Mouse (Mus musculus) heart, embryonic 11.5 days (tissue): Measurements from ENCODE around the gene Wdr82. TPM values are rescaled to one million over a fixed set of nuclear protein-coding genes. Genes with fewer than 3 reads are reported as not detected.

ENCODE experiments used
- ATAC-seq: fragments of 200-750 bp; cut with Nextera tagmentation; replicated peaks from 2 replicates; pipeline ENCODE4 v1.8.0; 2017; ENCODE audit warnings: moderate library complexity; ENCODE audit not compliant: insufficient number of reproducible peaks, low FRiP score, low TSS enrichment
- H3K27ac ChIP-seq: fragments of 300-500 bp; sonication (generic); 2 replicates; pipeline ENCODE4 v1.5.1; 2014; ENCODE audit warnings: mild to moderate bottlenecking, low read depth, low read length
- H3K27me3 ChIP-seq: fragments of 300-500 bp; sonication (generic); 2 replicates; pipeline ENCODE4 v1.6.1; 2014; ENCODE audit warnings: mild to moderate bottlenecking, low read length, mixed read lengths; ENCODE audit not compliant: control insufficient read depth, insufficient read depth
- H3K36me3 ChIP-seq: fragments of 300-500 bp; sonication (generic); 2 replicates; pipeline ENCODE4 v1.6.1; 2014; ENCODE audit warnings: mild to moderate bottlenecking, low read length, moderate library complexity, mixed read lengths; ENCODE audit not compliant: control insufficient read depth, insufficient read depth
- H3K4me1 ChIP-seq: fragments of 300-500 bp; sonication (generic); 2 replicates; pipeline ENCODE4 v1.6.1; 2014; ENCODE audit warnings: low read length; ENCODE audit not compliant: control insufficient read depth, insufficient read depth
- H3K4me2 ChIP-seq: fragments of 300-500 bp; sonication (generic); 2 replicates; pipeline ENCODE4 v1.6.1; 2014; ENCODE audit warnings: mild to moderate bottlenecking, moderate library complexity
- H3K4me3 ChIP-seq: fragments of 300-500 bp; sonication (generic); 2 replicates; pipeline ENCODE4 v1.5.1; 2014; ENCODE audit warnings: low read depth, low read length
- H3K9ac ChIP-seq: fragments of 300-500 bp; sonication (generic); 2 replicates; pipeline ENCODE4 v1.6.1; 2014; ENCODE audit warnings: mild to moderate bottlenecking, low read depth, low read length, moderate library complexity
- H3K9me3 ChIP-seq: fragments of 300-500 bp; sonication (generic); replicated peaks from 2 replicates; pipeline ENCODE4 v1.6.1; 2016; ENCODE audit warnings: low read length; ENCODE audit not compliant: control insufficient read depth
- WGBS: fragments of 180-500 bp; shearing (Covaris S2); extraction: QIAGEN DNeasy Blood & Tissue Kit; methylation state at CpG from one replicate; pipeline ENCODE4 v1.1.7; 2014; ENCODE audit not compliant: insufficient replicate concordance; 5-methylcytosine and 5-hydroxymethylcytosine counted together
- polyA plus RNA-seq: library from polyadenylated mRNA; unstranded; fragments of >200 nt; fragmentation: Nextera tagmentation; extraction: Ambion mirVana; gene quantifications from 2 replicates; pipeline ENCODE4 v1.2.1, GENCODE M21; 2014

Gene Wdr82
- polyA plus RNA-seq, 1 experiment from 2014 or later, result 24.4 TPM

GRCm38 (mm10) chr9:106145582-106145981 lies 25.1 kb upstream of the Wdr82 start:
- H3K27ac ChIP-seq, result no peak overlapping the region
- WGBS, result 77% methylated on average over 2 of the region's 2 CpGs
- H3K4me2 ChIP-seq, result no peak overlapping the region
- H3K27me3 ChIP-seq, result peaks cover 42% of the 10 kb centered on the region
- H3K36me3 ChIP-seq, result no peaks in the 10 kb centered on the region
- no peak for ATAC-seq
- H3K9ac ChIP-seq, result no peak overlapping the region
- H3K9me3 ChIP-seq, result no peaks in the 10 kb centered on the region
- H3K4me3 ChIP-seq, result no peak overlapping the region
- H3K4me1 ChIP-seq, result peaks cover 6% of the 10 kb centered on the region

- no peaks in the 10 kb centered on the region for H3K9me3 ChIP-seq
- H3K9ac ChIP-seq, result no peak overlapping the region
- H3K4me2 ChIP-seq, result no peak overlapping the region
- H3K27me3 ChIP-seq, result peaks cover 51% of the 10 kb centered on the region
- H3K36me3 ChIP-seq, result no peaks in the 10 kb centered on the region
- WGBS, result 25% methylated on average over 5 of the region's 5 CpGs
- ATAC-seq, result no peak
- H3K27ac ChIP-seq, result no peak overlapping the region
- peaks cover 6% of the 10 kb centered on the region for H3K4me1 ChIP-seq
- H3K4me3 ChIP-seq, result no peak overlapping the region
These were observed 23.4 kb upstream of the Wdr82 start for GRCm38 (mm10) chr9:106147281-106147680.

DNA sequence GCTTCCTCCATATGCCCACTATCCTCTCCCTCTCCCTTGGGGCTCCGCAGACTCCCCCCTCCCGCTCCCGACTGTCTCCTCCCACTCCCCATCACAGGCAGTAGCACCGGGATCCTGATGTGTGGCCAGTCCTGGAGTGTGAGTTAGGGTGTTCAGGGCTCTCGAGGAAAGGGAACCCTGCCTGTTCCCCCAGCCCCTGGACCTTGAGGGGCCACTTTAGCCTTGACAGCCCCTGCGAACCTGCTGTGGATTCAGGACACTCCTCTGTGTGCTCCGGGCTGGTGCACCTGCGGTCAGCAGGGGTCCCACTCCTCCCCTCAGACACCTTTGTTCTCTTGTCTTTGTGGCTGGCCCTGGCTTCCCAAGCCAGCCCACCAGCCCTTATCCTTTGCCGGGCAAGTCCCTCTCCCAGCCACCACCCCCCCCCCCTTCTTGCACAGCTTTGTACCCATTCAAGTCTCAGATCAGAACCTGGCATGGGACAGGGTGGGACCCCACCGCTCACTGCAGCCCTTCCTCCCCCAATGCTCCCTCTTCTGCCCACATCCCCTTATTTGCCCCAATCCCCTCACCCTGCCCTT lies 22.8 kb upstream of the Wdr82 start:
- Histone ChIP-seq H3K36me3 (no peaks in the 10 kb centered on the region), H3K27ac (no peak overlapping the region), H3K9me3 (no peaks in the 10 kb centered on the region), H3K4me3 (peak overlapping the region; percentile 34), H3K4me2 (peak overlapping the region; percentile 54), H3K9ac (no peak overlapping the region), H3K27me3 (peaks cover 54% of the 10 kb centered on the region), H3K4me1 (peaks cover 6% of the 10 kb centered on the region)
- no peak; the same call in 1 of the 2 replicates for ATAC-seq
- WGBS, result 10% methylated on average over 10 of the region's 10 CpGs

DNA sequence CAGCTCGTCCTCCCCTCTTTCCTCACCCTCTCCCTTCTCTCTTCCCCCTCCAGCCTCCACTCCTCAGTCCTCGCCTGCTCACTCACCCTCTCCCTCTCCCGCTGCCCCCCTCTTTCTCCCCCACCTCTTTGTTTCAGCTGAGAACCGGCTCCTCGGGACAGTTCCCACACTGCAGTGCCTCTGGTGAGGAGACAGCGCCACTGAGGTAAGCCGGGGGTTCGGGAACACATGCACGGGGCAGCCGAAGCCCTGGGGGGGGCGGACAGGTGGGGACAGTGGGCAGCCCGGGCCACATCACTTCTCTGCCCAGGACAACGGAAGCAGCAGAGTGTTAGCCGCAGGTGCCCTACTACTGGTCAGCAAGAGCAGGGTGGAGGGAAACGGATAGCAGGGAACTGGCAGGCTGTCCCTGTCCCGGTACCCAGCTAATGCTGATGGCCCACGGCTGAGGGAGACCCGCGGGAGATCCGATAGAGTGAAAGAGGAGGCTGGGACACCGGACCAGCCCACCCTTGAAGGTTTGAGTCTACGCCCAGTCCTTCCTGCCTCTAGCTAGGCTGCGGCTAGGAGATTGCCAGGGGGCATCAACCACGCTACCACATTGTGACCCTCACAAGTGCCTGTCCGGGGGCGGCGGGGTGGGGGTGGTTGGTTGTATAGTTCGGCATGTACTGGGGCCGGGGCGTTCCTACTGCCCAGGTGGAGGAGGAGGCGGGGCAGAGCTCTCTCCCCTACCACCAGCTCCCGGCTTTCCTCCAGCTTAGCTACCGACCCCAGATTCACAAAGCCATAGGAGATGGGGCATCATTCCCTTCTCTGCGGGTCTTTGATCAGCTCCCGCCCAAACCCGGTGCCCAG lies 22.0 kb upstream of the Wdr82 start:
- H3K4me3 ChIP-seq, result peak overlapping the region; percentile 34
- peaks cover 54% of the 10 kb centered on the region for H3K27me3 ChIP-seq
- H3K9me3 ChIP-seq, result no peaks in the 10 kb centered on the region
- H3K4me2 ChIP-seq, result peak overlapping the region; percentile 54
- WGBS, result 2% methylated on average over 36 of the region's 36 CpGs
- H3K36me3 ChIP-seq, result no peaks in the 10 kb centered on the region
- H3K9ac ChIP-seq, result peak overlapping the region; percentile 23; the same call in 1 of the 2 replicates
- H3K27ac ChIP-seq, result no peak overlapping the region
- peaks cover 6% of the 10 kb centered on the region for H3K4me1 ChIP-seq
- ATAC-seq, result 0 out of 2 replicates have a peak, but pooled peaks have one; percentile 24

- Histone ChIP-seq H3K27ac (no peak overlapping the region), H3K4me1 (peaks cover 6% of the 10 kb centered on the region), H3K9ac (no peak overlapping the region), H3K36me3 (no peaks in the 10 kb centered on the region), H3K9me3 (no peaks in the 10 kb centered on the region), H3K27me3 (peaks cover 54% of the 10 kb centered on the region), H3K4me3 (no peak overlapping the region), H3K4me2 (no peak overlapping the region)
- no peak for ATAC-seq
- WGBS, result 14% methylated on average over 10 of the region's 10 CpGs
These were observed 21.4 kb upstream of the Wdr82 start for GRCm38 (mm10) chr9:106149399-106149754.

DNA sequence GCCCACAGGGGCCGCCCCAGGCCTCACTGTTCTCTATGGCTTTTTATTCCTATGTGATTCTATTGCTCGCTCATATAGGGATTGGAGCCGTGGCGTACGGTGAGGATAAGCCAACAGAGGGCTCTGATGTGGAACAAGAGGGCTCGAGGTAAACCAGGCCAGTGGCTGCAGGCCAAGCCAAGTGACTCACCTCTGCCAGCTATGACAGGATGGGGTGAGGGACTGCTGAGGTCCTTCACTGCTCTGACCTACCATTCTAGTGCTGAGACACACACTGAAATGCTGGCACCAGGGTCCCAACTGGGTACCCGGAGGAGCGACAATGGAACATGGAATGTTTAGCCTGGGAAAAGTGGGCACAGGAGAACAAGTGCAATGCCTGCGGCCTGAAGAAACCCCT lies 16.6 kb upstream of the Wdr82 start:
- Histone ChIP-seq H3K27ac (no peak overlapping the region), H3K9me3 (no peaks in the 10 kb centered on the region), H3K36me3 (no peaks in the 10 kb centered on the region), H3K9ac (no peak overlapping the region), H3K4me1 (no peaks in the 10 kb centered on the region), H3K4me2 (no peak overlapping the region), H3K4me3 (no peak overlapping the region), H3K27me3 (peaks cover 25% of the 10 kb centered on the region)
- WGBS, result 82% methylated on average over 9 of the region's 9 CpGs
- no peak for ATAC-seq

- peaks cover 3% of the 10 kb centered on the region for H3K27me3 ChIP-seq
- no peak for ATAC-seq
- no peak overlapping the region for H3K4me2 ChIP-seq
- H3K4me3 ChIP-seq, result no peak overlapping the region
- 56% methylated on average over 5 of the region's 5 CpGs for WGBS
- no peak overlapping the region for H3K9ac ChIP-seq
- no peak overlapping the region for H3K27ac ChIP-seq
- H3K36me3 ChIP-seq, result no peaks in the 10 kb centered on the region
- no peaks in the 10 kb centered on the region for H3K9me3 ChIP-seq
- peaks cover 5% of the 10 kb centered on the region; the same call in 1 of the 2 replicates for H3K4me1 ChIP-seq
These were observed 14.3 kb upstream of the Wdr82 start for GRCm38 (mm10) chr9:106156419-106156818.

- Histone ChIP-seq H3K4me3 (no peak overlapping the region), H3K4me2 (no peak overlapping the region), H3K9me3 (no peaks in the 10 kb centered on the region), H3K27ac (no peak overlapping the region), H3K9ac (no peak overlapping the region), H3K4me1 (peaks cover 5% of the 10 kb centered on the region; the same call in 1 of the 2 replicates), H3K36me3 (no peaks in the 10 kb centered on the region), H3K27me3 (peaks cover 3% of the 10 kb centered on the region; the same call in 1 of the 2 replicates)
- 78% methylated on average over 21 of the region's 21 CpGs for WGBS
- ATAC-seq, result no peak
These were observed 13.7 kb upstream of the Wdr82 start for GRCm38 (mm10) chr9:106156921-106157622.
